Mouse (Mus musculus): ENCODE measurements around the gene Olfr1350.
A peak's percentile ranks its signal among the peaks of the same experiment; 100 is the strongest.
"Not testable (repeated sequence)": the region's sequence is repeated elsewhere in the genome, so short reads cannot be mapped to it uniquely, and the experiment has no call there.

Gene Olfr1350

GRCm38 (mm10) chr7:6564541-6564940, at the start of gene Olfr1350:
Gene Olfr1350, plus strand, starts transcription at chr7:6564841.
- DNase-seq = no peak

GRCm38 (mm10) chr7:6521666-6522065, 43.0 kb upstream of the Olfr1350 start:
- DNase-seq = no peak

GRCm38 (mm10) chr7:6522850-6523249, 41.8 kb upstream of the Olfr1350 start, which contains the start of gene Olfr1349:
Gene Olfr1349, minus strand, starts transcription at chr7:6522950.
- DNase-seq = no peak

DNA sequence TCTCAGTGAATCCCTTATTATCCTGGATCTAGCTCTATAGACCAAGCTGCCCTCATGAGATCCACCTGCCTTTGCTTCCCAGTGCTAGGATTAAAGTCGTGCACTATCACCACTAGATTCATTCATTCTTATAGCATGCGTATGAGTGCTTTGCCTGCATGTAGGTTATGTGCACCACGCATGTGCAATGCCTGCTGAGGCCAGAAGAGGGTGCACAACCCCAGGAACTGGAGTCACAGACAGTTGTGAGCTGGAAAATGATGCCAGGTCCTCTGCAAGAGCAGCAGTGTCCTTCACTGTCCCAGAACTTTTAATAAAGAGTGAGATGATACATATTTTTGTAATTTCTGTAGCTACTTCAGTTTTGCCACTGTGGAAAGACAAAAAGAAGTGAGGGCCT, 39.6 kb upstream of the Olfr1350 start:
- no peak for DNase-seq

GRCm38 (mm10) chr7:6526141-6526540, 38.5 kb upstream of the Olfr1350 start:
- DNase-seq = peak; percentile 7

DNA sequence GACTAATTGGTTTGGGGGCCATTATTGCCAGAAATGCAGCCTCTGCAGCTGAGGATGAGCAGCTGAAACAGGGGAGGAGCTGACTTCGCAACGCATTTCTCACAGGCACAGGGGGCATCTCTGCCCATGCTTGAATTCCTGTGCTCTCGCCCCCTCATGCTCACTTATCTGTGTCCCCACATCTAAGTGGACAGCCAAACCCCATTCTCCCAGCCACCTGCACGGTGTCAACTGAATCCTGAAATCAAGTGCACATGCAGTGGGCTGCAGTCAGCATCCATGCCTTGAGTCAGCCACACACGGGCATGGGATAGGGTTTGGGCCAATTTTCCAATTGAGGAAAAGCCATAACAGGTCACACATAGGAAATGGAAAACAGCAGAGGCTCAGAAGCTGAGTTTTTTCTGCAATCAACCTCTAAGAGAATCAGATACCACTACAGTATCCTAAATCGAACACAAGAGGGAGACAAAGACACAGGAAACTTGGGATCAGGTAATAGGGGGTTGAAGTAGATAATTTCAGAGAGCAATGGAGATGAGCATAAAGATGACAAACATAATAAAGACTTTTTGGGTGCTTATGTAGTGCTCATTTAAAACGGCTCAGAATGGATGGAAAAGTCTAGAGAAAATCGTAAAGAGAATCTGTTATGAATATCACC, 21.6 kb downstream of the Olfr1350 start:
- no peak for DNase-seq

DNA sequence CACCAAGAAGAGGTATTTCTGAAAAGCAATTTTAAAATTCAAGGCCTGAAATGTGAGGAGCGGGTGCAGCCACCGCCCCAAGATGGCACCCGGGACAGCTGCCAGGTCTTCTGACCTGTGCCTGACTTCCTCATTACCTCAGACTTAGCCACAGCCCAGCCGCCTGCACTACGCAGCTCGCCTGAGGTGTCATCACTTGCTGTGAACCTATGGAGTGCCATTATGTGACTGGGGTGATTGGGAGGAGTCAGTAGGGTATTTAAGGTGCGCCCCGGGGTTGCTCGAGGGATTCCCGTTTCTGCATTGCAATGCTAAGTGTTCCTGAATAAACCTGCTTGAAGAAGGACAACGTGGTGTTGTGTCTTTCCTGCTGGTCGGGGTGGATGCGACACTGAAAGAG, 24.1 kb downstream of the Olfr1350 start:
- not testable (repeated sequence) for DNase-seq

- DNase-seq = peak; percentile 4
Observed at GRCm38 (mm10) chr7:6603331-6603730, 38.7 kb downstream of the Olfr1350 start.
